Mouse (Mus musculus): Measurements from ENCODE around the gene Wdr95. TPM values are rescaled to one million over a fixed set of nuclear protein-coding genes. Genes with fewer than 3 reads are reported as not detected.
"Not testable (repeated sequence)": the region's sequence is repeated elsewhere in the genome, so short reads cannot be mapped to it uniquely, and the experiment has no call there.

Gene Wdr95
- total RNA-seq, 2 experiments from 2014 or later, result 0.91 to 2.1 TPM

DNA sequence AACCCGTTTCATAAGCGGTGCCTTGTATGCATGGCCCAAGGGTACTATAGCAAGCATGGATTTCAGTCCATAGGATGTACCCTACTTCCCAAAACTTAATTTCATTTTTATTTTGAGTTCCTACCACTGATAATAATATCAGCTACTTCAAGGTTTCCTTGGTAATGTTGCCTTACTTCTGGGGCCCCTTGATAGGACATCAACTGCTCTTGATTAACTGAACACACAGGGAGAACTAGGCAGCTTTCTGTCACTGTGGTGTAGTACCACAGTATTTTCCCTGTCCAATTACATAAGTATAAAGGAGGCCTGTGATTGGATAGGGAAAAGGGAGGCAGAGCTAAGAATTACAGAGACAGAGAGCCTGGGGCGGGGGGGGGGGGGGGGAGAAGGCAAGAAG, 13.6 kb upstream of the Wdr95 start:
- no peak for DNase-seq (ENCODE audit: low spot score in 2 of 2)

DNA sequence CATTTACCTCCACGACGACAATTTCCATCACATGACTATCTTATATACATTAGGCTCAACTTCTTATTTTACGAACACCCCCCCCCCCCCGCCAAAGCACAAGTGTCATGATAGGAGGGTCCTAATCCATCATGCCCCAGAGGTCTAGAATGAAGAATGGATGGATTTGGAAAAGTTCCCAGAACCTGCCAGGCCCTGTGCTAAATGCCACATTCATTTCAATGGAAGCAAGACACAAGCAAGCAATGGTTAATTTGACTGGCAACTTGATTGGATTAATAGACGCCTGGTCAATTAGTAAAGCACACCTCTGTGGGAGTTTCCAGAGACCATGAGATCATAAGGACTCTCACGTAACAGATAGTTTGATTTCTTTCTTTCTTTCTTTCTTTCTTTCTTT, 11.4 kb upstream of the Wdr95 start:
- no peak for DNase-seq (ENCODE audit: low spot score in 2 of 2)

DNA sequence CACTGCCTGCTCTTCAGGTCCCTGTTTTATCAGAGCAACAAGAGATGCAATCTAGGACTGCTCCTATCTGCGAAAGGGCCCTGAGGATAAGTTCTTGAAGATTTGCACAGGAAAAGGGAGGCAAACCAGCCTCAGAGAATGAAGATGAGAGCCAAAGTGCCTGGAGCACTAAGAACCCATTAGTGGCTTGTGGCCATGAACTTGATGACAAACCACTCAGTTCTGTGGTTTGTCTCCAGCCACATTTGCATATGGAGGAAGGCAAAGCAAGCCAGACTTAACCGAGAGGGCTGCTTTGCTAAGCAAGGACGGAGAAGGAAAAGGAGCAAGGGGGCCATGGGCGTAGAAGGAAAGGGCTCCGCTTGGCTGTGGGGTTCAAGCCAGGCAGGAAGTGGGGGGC, 7.7 kb upstream of the Wdr95 start:
- no peak for DNase-seq (ENCODE audit: low spot score in 2 of 2)

DNA sequence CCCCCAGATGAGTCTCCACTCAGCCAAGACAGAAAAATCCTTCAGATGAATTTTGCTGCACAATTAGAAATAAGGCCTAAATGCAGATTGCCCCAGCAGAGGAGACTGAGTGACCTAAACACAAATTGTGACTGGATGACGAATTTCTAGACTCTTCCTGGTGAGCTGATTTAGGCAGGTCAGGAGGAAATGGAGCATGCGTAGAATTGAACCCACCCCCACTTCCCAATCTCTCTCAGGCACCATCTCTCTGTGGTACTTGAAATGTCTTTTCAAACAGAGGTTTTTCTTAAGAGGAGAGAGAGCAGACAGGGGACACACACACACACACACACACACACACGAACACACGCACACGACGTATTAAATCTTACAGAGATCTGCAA, 4.6 kb upstream of the Wdr95 start:
- no peak for DNase-seq (ENCODE audit: low spot score in 2 of 2)

DNA sequence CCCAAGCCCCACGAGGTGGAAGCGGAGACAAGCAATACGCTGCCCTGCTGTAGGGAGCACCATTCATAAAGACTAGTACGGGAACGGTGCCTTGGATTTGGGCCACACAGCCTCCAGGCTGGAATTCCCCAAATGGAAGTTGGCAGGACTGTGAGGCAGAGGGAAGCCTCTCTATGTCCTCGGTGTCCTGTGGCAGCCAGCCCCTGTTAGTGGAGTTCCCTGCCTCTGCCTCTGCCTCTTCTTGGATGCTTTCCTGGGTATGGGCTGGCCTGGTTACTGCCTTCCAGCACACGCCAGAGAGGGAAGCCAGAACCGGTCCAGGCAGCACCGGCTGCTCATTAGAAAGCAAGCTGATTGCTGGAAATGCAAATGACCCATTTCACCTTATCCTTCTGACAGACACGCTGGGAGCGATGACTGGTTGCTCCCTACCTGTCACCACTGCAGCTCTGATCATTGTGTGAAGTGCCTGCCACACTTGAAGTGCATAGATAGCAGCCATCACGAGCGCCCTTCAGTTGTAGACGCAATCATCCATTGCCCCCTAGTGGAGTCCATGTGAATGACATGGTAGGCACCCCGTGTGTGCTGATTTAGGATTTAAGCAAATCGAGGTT, 4.1 kb upstream of the Wdr95 start:
- DNase-seq (ENCODE audit: low spot score in 2 of 2), result peak; percentile 91

DNA sequence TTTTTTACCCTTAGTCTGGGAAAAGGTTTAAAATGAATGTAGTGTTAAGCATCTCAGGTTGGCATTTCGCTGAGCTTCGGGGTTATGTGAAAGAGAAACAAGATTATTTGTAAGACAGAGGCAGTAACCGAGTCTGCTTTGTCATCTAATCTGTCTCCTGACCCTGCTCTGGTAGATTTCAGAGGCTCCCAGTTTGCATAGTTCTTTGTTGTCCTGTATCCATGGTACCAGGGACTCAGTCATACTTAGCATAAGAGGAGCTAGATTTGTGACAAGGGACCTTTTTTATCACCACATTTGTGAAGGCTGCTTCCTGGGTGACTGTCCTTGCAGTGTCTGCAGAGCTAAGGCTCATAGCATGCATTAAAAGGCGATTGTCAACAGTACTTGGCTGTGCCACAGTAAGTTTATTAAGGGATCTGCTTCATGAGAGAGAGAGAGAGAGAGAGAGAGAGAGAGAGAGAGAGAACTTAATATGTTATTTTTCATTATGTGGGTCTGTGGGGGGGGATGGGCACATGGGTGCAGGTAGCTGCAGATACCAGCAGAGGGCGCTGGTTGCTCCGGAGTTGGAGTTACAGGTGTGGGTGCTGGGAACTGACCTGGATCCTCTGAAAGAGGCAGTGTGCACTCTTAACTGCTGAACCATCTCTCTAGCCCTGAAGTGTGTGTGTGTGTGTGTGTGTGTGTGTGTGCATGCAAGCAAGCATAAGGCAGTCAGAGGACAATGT, 3.3 kb upstream of the Wdr95 start:
- peak; percentile 39 to 50 for DNase-seq (ENCODE audit: low spot score in 2 of 2)

DNA sequence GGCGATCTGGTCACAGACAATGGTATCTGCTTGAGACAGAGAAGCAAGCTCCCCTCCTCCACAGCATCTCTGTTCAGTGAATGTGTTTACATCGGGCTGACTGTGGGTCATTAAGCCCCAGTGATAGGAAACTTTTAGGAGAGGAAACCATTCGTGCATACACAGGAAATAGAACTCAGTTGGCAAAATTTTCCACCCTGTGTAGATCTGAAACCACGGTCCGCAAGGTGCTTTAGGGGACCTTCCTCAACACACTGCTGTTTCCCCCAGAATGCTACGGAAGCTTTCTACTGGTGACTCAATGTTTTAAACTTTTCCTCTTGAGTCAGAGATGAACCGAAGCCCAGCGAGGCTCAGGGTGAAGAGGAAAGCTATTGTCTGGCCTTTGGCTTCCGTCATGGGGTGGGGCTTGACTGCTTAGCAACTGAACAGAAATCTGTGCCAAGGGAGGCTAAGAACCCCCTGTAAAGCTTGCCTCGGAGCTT, 2.0 kb upstream of the Wdr95 start:
- peak; percentile 30 to 49 for DNase-seq (ENCODE audit: low spot score in 2 of 2)

DNA sequence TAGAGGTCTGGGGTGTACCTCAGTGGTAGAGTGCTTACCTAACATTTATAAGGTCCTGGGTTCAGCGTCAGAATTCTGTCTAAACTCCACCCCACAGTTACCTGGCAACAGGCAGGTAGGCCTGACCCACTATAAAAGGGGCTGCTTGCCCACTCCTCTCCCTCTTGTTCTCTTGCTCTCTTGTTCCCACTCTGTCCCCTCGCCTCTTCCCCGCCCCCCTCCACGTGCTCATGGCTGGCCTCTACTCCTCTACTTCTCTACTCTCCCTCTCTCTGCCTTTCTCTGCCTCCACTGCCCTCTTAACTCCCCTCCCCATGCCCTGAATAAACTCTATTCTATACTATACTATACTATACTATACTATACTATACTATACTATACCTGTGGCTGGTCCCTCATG, 1.2 kb upstream of the Wdr95 start:
- not testable (repeated sequence) for DNase-seq (ENCODE audit: low spot score in 2 of 2)

DNA sequence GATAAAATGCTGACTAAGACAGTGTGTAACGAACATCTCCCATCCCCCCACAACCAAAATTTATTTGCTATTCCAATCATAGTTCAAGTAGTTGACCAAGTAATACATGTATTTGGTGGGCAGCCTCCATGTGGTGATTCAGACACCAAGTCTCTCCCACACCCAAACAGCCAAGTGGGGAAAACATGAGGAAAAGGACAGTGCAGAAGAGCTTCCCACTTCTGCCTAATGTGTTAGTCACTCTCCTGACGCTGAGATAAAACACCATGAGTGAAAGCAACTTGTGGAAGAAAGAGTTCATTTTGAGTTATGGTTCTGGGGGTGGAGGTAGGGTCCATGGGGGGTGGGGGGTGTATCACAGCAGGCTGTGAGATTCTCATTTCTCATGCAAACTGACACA, 5.4 kb downstream of the Wdr95 start:
- DNase-seq (ENCODE audit: low spot score in 2 of 2), result no peak

DNA sequence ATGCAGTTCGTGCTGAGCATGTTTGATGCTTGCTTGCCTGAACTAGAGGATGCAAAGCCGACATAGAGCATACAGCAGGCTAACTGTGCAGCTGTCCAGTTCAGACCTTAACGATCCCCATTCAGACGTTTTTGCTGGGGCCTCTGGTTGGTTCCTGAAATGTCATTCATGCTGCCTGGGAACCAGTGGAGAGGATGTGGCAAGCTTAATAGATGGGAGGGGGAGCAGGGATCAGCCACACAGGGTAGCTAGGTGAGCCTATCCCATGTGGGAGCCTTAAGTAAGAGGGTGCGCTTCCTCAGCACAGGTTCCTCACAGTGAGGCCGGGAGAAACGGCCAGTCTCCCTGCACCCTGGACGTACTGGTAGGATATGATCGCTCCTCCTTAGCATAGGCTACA, 7.5 kb downstream of the Wdr95 start:
- DNase-seq (ENCODE audit: low spot score in 2 of 2), result no peak

DNA sequence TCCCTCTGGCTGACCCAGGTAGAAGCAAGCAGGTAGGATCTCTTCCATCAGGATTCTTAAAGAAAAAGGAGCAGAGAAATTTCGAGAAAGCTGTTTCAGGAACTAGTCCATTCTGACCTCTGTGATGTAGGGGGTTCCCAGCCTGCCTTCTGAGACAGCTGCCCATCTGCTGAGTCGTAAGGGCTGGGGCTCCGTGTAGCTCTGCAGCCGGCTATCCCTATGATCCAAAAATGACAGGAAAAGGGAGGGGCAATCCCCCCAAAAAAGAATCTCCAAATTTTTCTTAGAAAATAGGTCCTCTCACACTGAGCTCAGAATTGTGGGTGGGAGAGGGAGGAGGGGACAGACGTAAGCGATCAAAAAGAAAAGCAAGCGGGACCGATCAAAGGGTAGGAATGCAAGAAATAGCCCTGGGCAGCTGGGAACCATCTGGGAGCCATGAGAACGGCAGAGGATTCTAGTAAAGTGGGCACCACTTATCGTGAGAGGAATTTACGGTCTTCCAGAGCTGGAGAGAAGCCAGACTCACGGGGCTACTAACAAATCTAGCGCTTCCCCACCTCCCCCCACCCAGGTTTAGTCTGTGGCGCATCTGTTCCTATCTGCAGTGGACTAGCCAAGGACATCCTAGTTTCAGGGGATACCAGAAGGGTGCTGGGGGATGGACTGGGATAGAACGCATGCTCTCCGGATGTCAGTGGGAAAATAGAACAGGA, 9.5 kb downstream of the Wdr95 start:
- DNase-seq (ENCODE audit: low spot score in 2 of 2), result peak; percentile 42 to 53

DNA sequence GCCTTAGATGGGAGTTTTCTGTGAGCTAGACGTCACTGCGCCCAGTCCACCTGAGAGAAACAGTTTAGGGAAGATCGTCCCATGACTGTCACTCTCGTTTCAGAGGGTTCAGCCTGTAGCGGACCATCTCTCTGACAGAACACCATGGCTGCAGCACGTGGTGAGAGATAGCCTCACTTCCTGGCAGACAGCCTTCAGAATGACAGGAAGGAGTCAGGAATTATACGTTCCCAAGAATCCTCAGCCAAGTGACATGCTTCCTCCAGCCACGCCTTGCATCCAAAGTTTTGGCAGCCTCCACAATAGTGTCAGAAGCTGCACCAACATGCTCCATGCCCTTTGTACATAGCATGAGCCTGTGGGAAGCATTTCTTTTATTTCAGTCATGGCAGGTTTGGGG, 10.1 kb downstream of the Wdr95 start:
- no peak for DNase-seq (ENCODE audit: low spot score in 2 of 2)

DNA sequence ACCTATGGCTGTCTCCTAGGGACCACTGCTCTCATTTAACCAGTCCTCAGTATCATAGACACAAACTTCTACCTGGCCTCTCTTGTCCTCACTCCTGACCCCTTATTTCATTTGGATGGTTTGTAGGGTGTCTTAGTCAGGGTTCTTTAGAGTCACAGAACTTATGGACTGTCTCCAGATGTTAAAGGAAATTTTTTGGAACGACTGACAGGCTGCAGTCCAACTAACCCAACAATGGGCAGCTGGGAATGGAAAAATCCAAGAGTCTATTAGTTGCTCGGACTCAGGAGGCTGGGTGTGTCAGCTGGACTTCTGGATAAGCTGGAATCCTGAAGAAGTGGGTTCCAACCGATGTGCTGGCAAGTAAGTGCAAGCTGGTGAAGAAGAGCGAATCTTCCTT, 10.6 kb downstream of the Wdr95 start:
- DNase-seq (ENCODE audit: low spot score in 2 of 2), result no peak

DNA sequence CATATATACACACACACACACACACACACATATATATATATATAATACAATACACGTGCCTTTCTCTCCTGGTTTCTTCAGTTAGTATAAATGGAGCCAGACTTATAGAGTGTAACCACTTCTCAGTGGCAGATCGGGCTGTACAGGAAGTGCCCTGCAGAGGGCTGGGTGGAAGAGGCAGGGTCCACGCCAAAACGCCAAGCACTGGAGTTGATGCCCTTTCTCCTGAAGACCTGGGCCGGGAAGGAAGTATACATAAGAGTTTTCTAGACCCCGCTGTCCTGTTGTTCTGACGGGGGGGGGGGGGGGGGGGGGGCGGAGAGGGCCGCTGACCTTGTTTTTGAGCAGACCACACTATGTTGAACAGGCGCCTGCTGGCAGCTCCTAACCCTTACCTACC, 22.7 kb downstream of the Wdr95 start:
- DNase-seq (ENCODE audit: low spot score in 2 of 2), result no peak

DNA sequence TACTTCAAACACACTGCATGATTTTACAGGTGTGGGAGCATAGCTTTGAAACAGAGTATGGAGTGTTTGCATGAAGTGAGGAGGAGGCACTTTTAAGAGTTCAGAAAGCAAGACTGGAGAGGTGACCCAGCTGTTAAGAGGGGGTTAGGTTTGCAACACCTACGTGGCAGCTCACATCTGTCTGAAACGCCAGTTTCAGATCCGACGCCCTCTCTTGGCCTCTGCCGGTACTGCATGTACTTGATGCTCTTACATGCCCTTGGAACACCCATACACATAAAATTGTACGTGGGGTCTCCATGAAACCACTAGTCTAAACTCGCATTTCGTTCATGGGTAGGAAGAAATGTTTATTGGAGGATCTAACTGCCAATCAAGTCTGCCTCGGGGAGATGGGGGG, 24.3 kb downstream of the Wdr95 start:
- no peak for DNase-seq (ENCODE audit: low spot score in 2 of 2)

DNA sequence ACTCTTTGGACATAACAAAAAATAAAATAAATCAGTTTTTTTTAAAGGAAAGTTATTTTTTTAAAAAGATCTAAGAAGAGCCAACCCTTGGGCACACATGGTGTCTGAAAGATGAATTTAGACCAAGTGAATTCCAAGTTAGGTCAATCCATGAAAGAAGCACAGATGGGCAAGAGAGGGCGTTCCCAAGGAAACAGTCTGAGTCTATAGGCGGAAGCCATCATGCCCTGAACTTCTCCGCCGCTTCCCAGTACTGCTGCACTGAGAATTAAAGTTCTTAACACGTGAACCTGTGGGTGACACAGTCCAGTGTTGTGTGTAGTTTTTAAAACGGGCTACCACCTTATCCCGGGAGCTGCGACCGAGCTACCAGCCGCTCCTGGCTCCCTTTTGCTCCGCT, 24.9 kb downstream of the Wdr95 start:
- DNase-seq (ENCODE audit: low spot score in 2 of 2), result no peak

DNA sequence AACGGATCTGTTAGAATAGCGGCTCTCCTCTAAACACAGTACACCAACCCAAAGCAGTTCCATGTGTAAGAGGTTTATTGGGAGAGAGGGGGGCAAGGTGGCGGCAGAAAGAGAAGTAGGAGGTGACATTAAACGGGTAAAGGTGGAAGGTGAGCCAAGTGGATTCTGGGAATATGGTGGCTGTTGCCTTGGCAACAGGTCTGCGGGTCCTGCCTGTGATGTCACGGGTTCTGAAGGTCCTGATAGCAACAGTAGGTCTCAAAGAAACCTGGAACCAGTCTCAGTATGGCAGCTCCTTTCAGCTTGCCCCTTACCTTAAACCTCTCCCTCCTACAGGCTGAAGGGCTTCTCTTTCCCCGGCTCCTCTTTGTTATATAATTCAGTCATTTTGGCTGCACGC, 25.9 kb downstream of the Wdr95 start:
- no peak for DNase-seq (ENCODE audit: low spot score in 2 of 2)

DNA sequence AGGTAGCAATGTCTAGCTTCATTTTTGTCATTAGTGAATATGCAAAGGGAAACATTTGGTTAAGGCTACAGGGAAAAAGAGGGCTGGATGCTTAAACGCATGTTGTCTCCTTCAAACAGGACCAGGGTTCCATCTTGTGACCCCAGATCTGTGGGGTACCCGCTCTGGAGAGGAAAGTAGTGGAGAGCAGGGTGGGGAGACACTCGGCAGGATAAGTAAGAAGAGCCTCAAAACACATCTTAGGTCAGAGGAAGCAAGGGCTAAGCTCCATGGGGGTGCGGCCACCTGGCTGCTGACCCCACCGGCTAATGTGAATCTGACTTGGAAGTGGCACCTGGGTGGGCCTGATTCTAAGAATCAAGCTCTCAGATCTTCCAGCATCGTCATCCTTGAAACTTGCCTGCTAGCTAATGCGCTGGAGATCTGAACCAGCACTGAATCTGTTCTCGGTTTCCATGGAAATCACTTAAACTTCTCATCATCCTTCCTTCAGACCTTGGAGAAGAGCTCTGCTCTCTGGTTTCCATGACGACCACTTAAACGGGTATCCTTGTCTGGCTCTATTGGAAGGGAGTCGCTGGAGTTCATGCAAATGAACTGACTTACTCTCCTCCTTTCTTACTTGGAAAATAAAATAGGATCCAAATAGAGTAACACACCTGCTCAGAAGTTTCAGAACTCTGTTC, 32.6 kb downstream of the Wdr95 start:
- no peak for DNase-seq (ENCODE audit: low spot score in 2 of 2)

DNA sequence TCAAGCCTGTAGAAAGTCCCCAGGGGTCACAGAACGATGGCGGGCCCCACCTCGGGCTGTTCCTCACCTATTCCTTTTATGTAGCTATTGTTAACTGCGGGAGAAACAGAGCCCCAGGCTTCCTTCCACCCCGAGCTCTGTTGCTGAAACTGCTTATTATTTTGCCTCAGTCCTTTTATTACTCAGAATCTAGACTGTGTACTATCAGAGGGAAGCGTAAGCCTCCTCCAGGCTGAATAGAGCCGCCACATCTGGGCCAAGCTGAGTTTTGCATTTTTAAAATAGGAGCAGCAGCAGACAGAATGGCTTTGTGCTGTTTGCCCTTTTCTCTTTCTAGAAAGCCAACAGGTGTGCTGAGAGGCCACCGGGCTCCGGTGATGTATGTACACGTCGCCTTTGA, 37.5 kb downstream of the Wdr95 start:
- no peak for DNase-seq (ENCODE audit: low spot score in 2 of 2)

DNA sequence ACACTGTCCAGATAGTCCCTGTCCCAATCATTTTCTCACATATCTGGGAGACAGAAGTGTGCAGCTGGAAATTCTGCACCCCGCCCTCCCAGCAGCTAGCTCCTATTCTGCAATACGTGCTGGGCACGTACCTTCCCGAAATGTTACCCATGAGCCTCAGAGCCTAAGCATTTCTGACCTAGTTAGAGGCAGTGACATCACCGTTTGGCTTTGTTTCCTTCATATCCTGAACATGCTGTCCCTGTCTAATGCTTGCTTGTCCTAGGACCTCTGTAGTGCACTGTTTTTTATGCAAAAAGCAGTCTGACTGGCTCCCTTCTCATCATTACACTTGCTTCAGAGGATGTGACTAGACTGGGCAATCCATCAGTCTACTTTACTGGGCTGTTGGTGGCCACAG, 38.5 kb downstream of the Wdr95 start:
- no peak for DNase-seq (ENCODE audit: low spot score in 2 of 2)

DNA sequence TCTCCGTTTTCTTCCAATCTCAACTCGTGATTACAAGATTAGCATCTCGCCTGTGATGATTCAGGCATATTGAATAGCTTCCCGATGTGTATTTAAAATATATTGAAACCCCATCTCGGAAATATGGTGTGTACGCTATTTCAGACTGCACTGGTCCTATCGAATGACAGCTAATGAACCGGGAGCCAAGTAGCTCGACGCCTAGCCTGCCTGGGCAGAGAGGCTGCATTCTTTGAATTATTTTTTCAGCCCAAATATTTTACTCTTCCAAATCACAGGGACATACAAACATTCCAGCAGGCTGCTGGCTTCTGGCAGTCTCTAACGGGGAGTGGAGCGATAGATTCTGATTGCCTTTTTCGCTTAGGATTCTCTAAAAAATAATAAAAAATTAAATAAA, 40.5 kb downstream of the Wdr95 start:
- no peak for DNase-seq (ENCODE audit: low spot score in 2 of 2)

DNA sequence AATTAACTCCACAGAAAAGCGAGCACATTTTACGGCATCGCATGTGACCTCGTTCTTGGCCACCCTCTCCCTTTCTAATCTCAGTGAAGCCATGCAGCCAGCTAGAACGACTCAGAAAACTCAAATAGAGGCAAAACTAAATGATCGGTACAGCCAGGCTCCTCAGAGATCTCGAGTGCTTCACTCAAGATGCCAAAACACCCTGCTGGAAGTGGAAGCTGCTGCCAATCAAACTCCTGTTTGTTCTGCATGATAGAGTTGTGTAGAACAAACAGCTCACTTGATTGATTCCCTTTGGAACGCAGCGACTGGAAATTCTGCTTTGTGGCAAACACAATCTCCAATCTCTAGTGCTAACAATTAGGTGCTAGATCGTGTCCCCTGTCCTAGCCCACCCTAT, 48.5 kb downstream of the Wdr95 start:
- peak in 1 of 2 experiments; percentile 26 for DNase-seq (ENCODE audit: low spot score in 2 of 2)
